Mouse (Mus musculus) macrophage (primary cell): ENCODE measurements around the gene Galnt6. TPM values are rescaled to one million over a fixed set of nuclear protein-coding genes. Genes with fewer than 3 reads are reported as not detected.

ENCODE experiments used
- H3K27ac ChIP-seq: fragments of 350-480 bp; formaldehyde crosslinking; 2 replicates; pipeline ENCODE4 v1.9.0; 2021
- H3K36me3 ChIP-seq: fragments of 350-480 bp; formaldehyde crosslinking; 2 replicates; pipeline ENCODE4 v1.9.0; 2021; ENCODE audit errors: inconsistent target
- H3K4me3 ChIP-seq: fragments of 350-480 bp; formaldehyde crosslinking; 2 replicates; pipeline ENCODE4 v1.9.0; 2021; ENCODE audit errors: inconsistent target
- H3K79me2 ChIP-seq: fragments of 350-480 bp; formaldehyde crosslinking; 2 replicates; pipeline ENCODE4 v1.9.0; 2021; ENCODE audit errors: inconsistent target
- WGBS: methylation state at CpG from one replicate; pipeline ENCODE4 v1.1.7; 2026; ENCODE audit warnings: inconsistent platforms; ENCODE audit not compliant: missing documents; 5-methylcytosine and 5-hydroxymethylcytosine counted together
- polyA plus RNA-seq: library from polyadenylated mRNA; stranded (reverse); fragments of 250-400 nt; gene quantifications from 3 replicates; pipeline ENCODE4 v1.2.4, GENCODE M21; 2018; ENCODE audit warnings: inconsistent platforms

The Galnt6 gene
- polyA plus RNA-seq, 1 experiment from 2014 or later: 75.4 TPM

GRCm38 (mm10) chr15:100699386-100699785 is 29.8 kb downstream of the Galnt6 start:
- WGBS: 47% methylated on average over 6 of the region's 6 CpGs
- no peak overlapping the region for H3K27ac ChIP-seq
- H3K79me2 ChIP-seq: no peaks in the 10 kb centered on the region
- no peak overlapping the region for H3K4me3 ChIP-seq
- H3K36me3 ChIP-seq: peaks cover 69% of the 10 kb centered on the region

GRCm38 (mm10) chr15:100698078-100698477 is 31.1 kb downstream of the Galnt6 start:
- no peak overlapping the region for H3K27ac ChIP-seq
- peaks cover 62% of the 10 kb centered on the region for H3K36me3 ChIP-seq
- no peaks in the 10 kb centered on the region for H3K79me2 ChIP-seq
- 97% methylated on average over 10 of the region's 10 CpGs for WGBS
- H3K4me3 ChIP-seq: no peak overlapping the region

- H3K36me3 ChIP-seq: peaks cover 69% of the 10 kb centered on the region
- 94% methylated on average over 8 of the region's 9 CpGs for WGBS
- no peak overlapping the region for H3K4me3 ChIP-seq
- H3K27ac ChIP-seq: no peak overlapping the region
- no peaks in the 10 kb centered on the region for H3K79me2 ChIP-seq
Observed at GRCm38 (mm10) chr15:100694406-100694805, 34.8 kb downstream of the Galnt6 start.

- WGBS: 94% methylated on average over 3 of the region's 3 CpGs
- Histone ChIP-seq H3K27ac (no peak overlapping the region), H3K4me3 (no peak overlapping the region), H3K36me3 (peaks cover 48% of the 10 kb centered on the region), H3K79me2 (no peaks in the 10 kb centered on the region)
Observed at GRCm38 (mm10) chr15:100691990-100692389, 37.2 kb downstream of the Galnt6 start.

- 67% methylated on average over 8 of the region's 8 CpGs for WGBS
- Histone ChIP-seq H3K36me3 (peaks cover 13% of the 10 kb centered on the region; the same call in 1 of the 2 replicates), H3K79me2 (no peaks in the 10 kb centered on the region), H3K27ac (peak within 1 kb of the TSS; percentile 89), H3K4me3 (peak within 1 kb of the TSS; percentile 11; the same call in 1 of the 2 replicates)
Observed at GRCm38 (mm10) chr15:100687430-100687971, 41.7 kb downstream of the Galnt6 start, which contains the start of gene Cela1. Cela1 (minus strand) TSS chr15:100687921.

GRCm38 (mm10) chr15:100686989-100687388 is 42.2 kb downstream of the Galnt6 start:
- WGBS: 0% methylated on average over 12 of the region's 12 CpGs
- peak overlapping the region; percentile 89 for H3K27ac ChIP-seq
- H3K79me2 ChIP-seq: no peaks in the 10 kb centered on the region
- peaks cover 8% of the 10 kb centered on the region; the same call in 1 of the 2 replicates for H3K36me3 ChIP-seq
- H3K4me3 ChIP-seq: peak overlapping the region; percentile 11; the same call in 1 of the 2 replicates

GRCm38 (mm10) chr15:100686434-100686833 is 42.7 kb downstream of the Galnt6 start:
- no peaks in the 10 kb centered on the region for H3K79me2 ChIP-seq
- 95% methylated on average over 6 of the region's 6 CpGs for WGBS
- H3K4me3 ChIP-seq: peak overlapping the region; percentile 11; the same call in 1 of the 2 replicates
- peaks cover 2% of the 10 kb centered on the region; the same call in 1 of the 2 replicates for H3K36me3 ChIP-seq
- peak overlapping the region; percentile 89 for H3K27ac ChIP-seq

GRCm38 (mm10) chr15:100685849-100686248 is 43.3 kb downstream of the Galnt6 start:
- Histone ChIP-seq H3K4me3 (no peak overlapping the region), H3K27ac (no peak overlapping the region), H3K79me2 (no peaks in the 10 kb centered on the region), H3K36me3 (no peaks in the 10 kb centered on the region)
- WGBS: 92% methylated on average over 8 of the region's 8 CpGs

GRCm38 (mm10) chr15:100685255-100685654 is 43.9 kb downstream of the Galnt6 start:
- Histone ChIP-seq H3K79me2 (no peaks in the 10 kb centered on the region), H3K4me3 (no peak overlapping the region), H3K36me3 (no peaks in the 10 kb centered on the region), H3K27ac (no peak overlapping the region)
- 77% methylated on average over 13 of the region's 13 CpGs for WGBS

- Histone ChIP-seq H3K4me3 (no peak overlapping the region), H3K36me3 (no peaks in the 10 kb centered on the region), H3K27ac (no peak overlapping the region), H3K79me2 (no peaks in the 10 kb centered on the region)
- WGBS: 85% methylated on average over 10 of the region's 10 CpGs
Observed at GRCm38 (mm10) chr15:100684450-100684849, 44.7 kb downstream of the Galnt6 start.

GRCm38 (mm10) chr15:100683041-100683440 is 46.1 kb downstream of the Galnt6 start:
- Histone ChIP-seq H3K79me2 (no peaks in the 10 kb centered on the region), H3K36me3 (no peaks in the 10 kb centered on the region), H3K4me3 (no peak overlapping the region), H3K27ac (no peak overlapping the region)
- WGBS: 50% methylated on average over 2 of the region's 2 CpGs

- Histone ChIP-seq H3K27ac (no peak overlapping the region), H3K4me3 (no peak overlapping the region), H3K36me3 (no peaks in the 10 kb centered on the region), H3K79me2 (no peaks in the 10 kb centered on the region)
- WGBS: 74% methylated on average over 5 of the region's 7 CpGs
Observed at GRCm38 (mm10) chr15:100681770-100682169, 47.4 kb downstream of the Galnt6 start.

GRCm38 (mm10) chr15:100680381-100680780 is 48.8 kb downstream of the Galnt6 start:
- 55% methylated on average over 3 of the region's 3 CpGs for WGBS
- H3K79me2 ChIP-seq: no peaks in the 10 kb centered on the region
- no peaks in the 10 kb centered on the region for H3K36me3 ChIP-seq
- H3K4me3 ChIP-seq: no peak overlapping the region
- H3K27ac ChIP-seq: no peak overlapping the region

- Histone ChIP-seq H3K79me2 (no peaks in the 10 kb centered on the region), H3K27ac (peak overlapping the region; percentile 32), H3K36me3 (no peaks in the 10 kb centered on the region), H3K4me3 (no peak overlapping the region)
- WGBS: 35% methylated on average over 14 of the region's 14 CpGs
Observed at GRCm38 (mm10) chr15:100679005-100679404, 50.2 kb downstream of the Galnt6 start.

- Histone ChIP-seq H3K4me3 (no peak overlapping the region), H3K79me2 (no peaks in the 10 kb centered on the region), H3K27ac (peak overlapping the region; percentile 32), H3K36me3 (no peaks in the 10 kb centered on the region)
- 29% methylated on average over 12 of the region's 12 CpGs for WGBS
Observed at GRCm38 (mm10) chr15:100678581-100678980, 50.6 kb downstream of the Galnt6 start.

- Histone ChIP-seq H3K79me2 (no peaks in the 10 kb centered on the region), H3K4me3 (no peak overlapping the region), H3K27ac (peak overlapping the region; percentile 32), H3K36me3 (no peaks in the 10 kb centered on the region)
- 22% methylated on average over 7 of the region's 8 CpGs for WGBS
Observed at GRCm38 (mm10) chr15:100677675-100678074, 51.5 kb downstream of the Galnt6 start.
